Mouse (Mus musculus): ENCODE measurements around the gene Zmym2.
A peak's percentile ranks its signal among the peaks of the same experiment; 100 is the strongest.
"Not testable (repeated sequence)": the region's sequence is repeated elsewhere in the genome, so short reads cannot be mapped to it uniquely, and the experiment has no call there.

The Zmym2 gene

GRCm38 (mm10) chr14:56886594-56887513 is at the start of gene Zmym2:
Gene Zmym2, plus strand, starts transcription at chr14:56886653.
- peak; percentile 67 for DNase-seq

DNA sequence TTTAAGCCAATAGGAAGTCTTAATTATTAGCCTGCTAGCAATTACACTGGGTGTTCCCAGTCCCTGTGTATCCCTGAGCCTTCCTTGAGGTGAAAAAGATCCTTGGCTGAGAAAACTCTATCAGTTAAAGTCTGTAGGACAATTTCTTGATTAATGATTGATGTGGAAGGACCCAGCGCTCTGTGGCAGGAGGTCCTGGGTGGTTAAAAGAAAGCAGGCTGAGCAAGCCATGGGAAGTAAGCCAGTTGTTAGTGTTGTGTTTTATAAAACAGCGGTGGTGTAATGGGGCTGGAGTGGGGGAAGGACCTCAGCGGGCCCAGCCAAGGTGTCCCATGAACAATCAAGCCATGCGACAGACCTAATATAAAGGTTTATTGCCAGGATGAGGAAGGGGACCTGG is 42.4 kb upstream of the Zmym2 start:
- DNase-seq, result no peak

DNA sequence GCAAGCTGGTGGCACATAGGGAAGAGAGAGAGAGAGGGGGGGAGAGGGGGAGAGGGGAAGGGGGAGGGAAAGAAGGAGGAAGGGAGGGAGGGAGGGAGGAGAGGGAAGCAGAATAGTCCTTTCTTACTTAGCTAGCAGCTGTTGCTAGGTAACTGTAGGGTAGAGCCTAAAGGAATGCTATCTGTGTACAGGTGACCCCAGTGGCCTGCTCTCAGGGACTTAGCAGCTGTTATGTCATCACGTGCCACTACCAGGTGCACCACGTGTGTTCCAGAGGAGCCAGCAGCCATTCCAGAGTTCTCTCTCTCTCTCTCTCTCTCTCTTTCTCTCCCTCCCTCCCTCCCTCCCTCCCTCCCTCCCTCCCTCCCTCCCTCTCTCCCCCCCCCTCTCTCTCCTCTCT is 41.9 kb upstream of the Zmym2 start:
- DNase-seq, result no peak

- DNase-seq, result no peak
These were observed 38.1 kb upstream of the Zmym2 start for GRCm38 (mm10) chr14:56848322-56848721.

DNA sequence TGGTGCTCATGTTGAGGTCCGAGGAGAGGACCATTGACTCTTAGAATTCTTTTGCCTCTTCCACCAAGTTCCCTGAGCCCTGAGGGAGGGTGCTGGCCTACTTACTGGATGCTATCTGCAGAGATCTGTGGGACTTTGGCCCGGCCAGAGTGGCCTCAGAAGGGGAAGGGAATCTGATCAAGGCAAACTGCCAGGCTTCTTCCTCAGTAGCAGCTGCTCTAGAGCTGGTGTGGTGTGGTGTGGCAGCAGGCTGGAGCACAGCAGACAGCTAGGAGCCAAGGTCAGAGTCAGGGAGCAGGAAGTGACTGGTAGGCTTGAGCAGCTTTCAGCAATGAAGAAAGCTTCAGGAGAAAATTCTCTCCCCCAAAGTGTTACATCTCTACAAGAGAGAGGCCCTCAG is 36.8 kb upstream of the Zmym2 start:
- no peak for DNase-seq

GRCm38 (mm10) chr14:56864041-56864440 is 22.4 kb upstream of the Zmym2 start:
- no peak for DNase-seq

- DNase-seq, result no peak
These were observed 21.8 kb upstream of the Zmym2 start for GRCm38 (mm10) chr14:56864641-56865040.

DNA sequence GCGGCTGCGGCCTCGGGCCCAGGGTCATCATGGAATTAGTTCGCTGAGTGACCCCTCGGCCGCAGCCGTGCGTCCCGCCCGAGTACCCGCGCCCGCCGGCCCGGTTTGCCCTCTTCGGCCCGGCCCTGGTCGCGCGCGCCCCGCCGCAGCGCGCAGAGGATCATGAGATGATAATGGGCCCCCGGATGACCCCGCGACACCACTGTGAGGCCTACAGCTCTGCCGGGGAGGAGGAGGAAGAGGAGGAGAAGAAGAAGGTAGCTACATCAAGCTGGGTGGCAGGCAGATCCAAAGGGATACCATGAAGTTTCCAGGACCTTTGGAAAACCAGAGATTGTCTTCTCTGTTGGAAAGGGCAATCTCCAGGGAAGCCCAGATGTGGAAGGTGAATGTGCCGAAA is 21.3 kb upstream of the Zmym2 start:
- DNase-seq, result not testable (repeated sequence)

GRCm38 (mm10) chr14:56873525-56873924 is 12.9 kb upstream of the Zmym2 start:
- no peak for DNase-seq

DNA sequence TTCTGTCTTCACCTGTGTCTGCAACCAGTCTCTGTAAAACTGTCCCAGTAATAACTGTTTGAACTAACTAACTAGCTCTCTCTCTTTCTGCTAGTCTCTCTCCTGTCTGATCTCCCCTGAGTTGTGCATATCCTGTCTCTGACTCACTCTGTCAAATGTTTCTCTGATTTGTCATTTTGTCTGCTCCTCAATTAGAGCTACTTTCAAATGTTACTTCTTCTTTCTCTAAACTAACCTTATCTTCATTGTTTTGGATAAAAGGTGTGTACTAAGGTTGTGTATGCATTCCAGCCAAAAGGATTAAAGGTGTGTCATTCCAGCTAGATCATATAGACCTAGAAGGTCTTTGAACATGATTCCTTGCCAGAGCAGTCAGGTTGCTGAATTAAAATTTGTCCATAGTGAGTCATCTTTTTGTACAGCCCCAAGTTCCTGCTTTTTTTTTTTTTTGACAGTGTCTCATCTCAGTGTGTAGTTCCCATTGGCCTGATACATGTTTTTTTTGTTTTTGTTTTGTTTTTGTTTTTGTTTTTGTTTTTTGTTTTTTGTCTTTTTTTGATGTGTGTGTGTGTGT is 10.8 kb upstream of the Zmym2 start:
- DNase-seq, result no peak

GRCm38 (mm10) chr14:56881271-56881670 is 5.2 kb upstream of the Zmym2 start:
- no peak for DNase-seq

DNA sequence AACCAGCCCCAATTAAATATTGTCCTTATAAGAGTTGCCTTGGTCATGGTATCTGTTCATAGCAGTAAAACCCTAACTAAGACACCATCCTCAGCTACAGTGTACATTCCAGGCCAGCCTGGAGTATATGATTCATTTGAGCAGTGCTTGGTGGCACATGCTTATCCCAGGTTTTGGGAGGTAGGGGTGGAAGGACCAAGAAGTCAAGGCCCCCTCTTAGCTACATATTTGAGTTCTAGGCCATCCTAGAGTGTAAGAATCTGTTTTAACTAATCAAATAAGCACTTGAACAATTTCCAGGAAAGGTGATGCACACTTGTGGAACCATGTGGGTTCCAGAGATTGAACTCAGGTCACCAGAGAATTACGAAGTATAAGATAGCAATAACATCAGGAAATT is 3.0 kb upstream of the Zmym2 start:
- no peak for DNase-seq

DNA sequence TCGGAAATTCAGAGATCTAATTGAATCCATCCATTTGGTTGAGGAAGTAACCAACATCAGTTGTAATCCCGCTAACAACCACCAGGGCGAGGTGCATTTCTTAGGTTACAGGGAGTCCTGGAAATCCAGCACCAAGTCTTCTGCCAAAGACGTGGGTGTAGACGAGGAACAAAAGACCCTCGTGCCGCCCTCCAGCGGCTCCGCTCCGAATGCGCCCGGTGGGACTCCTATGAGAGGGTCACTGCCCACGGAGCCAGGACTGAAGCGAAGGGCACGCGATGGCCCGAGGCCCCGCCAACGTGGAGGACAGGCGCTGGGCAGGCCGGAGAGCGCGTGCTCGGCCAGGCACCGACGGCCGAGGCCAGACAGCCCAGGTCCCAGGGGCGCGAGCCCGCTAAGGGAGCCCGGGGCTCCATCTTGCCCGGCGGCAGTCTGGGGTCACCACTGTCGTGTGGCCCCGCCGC is 1.1 kb upstream of the Zmym2 start:
- peak; percentile 76 for DNase-seq

DNA sequence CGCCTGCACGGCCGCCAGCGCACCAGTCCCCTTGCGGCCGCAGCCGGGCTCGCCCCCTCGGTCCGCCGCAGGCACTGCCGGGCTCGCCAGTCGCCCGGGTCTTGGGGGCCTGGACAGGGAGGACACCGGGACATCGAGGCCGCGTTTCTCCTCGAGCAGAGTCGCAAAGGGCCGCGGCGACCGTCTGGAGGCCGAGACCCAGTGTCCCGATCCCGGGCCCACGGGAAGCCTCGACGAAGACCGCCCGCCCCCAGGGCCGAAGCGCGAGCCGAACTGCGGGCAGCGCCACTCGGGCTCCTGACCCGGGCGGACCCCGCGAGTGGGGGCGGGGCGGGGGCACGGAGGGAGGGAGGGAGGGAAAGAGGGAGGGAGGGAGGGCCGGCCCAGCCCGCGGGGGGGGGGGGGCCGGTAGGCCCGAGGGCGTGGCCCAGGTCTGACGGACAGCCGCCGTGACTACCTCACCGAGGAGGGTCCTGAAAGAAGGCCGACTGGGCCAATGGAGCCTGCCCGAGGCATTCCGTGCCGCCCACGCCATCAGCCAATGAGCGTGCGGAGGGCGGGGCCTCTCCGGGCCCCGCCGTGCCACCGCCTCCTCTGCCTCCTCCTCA is 363 bp upstream of the Zmym2 start:
- peak; percentile 75 for DNase-seq

- no peak for DNase-seq
These were observed 1.0 kb downstream of the Zmym2 start for GRCm38 (mm10) chr14:56887514-56887880.

DNA sequence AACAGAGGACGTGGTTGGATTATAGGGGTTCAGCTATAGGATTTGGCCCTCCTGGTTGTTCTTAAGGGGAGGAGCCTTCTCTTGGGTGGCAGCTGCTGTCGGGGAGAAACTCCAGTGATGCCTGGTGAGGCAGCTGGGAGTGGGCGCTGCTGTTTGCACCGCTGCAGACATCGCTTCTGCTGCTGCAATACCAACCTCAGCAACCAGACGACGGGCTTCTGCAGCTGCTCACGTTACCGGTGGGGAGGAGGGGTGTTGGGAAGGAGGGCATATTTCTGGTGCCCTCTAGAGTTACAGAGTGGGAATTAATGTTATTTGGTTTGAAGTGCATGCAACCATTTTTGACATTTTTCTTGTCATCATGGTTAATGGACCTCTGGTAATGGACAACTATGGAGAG is 1.4 kb downstream of the Zmym2 start:
- peak; percentile 71 for DNase-seq

DNA sequence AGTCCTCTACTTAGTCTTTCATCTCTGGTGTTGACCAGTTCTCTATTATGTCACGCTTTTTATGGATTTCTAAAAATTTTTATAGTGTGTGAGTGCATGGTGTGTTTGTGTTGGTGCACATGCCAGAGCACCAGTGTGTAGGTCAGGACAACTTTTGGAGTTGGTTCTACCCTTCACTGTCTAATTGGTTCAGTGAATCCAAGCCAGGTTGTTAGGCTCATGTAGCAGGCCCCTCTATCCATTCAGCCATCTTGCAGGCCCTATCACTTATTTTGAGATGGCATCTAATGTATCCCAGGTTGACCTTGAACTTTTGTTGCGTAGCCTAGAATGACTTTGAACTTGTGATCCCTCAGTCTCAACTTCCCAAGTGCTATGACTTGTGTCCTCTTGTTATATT is 2.0 kb downstream of the Zmym2 start:
- no peak for DNase-seq

GRCm38 (mm10) chr14:56894417-56894816 is 8.0 kb downstream of the Zmym2 start:
- DNase-seq, result no peak

- no peak for DNase-seq
These were observed 10.1 kb downstream of the Zmym2 start for GRCm38 (mm10) chr14:56896521-56896920.

GRCm38 (mm10) chr14:56897475-56897874 is 11.0 kb downstream of the Zmym2 start:
- no peak for DNase-seq

GRCm38 (mm10) chr14:56899656-56900055 is 13.2 kb downstream of the Zmym2 start:
- no peak for DNase-seq

DNA sequence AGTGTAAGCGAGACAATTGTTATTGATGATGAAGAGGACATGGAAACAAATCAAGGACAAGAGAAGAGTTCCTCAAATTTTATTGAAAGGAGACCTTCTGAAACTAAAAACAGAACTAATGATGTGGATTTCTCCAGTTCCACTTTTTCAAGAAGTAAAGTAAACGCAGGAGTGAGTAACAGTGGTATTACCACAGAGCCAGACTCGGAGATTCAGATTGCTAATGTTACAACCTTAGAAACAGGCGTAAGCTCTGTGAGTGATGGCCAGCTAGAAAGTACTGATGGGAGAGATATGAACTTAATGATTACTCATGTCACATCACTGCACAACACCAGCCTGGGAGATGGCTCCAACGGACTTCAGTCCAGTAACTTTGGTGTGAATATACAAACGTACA is 16.6 kb downstream of the Zmym2 start:
- DNase-seq, result no peak

GRCm38 (mm10) chr14:56905696-56906095 is 19.2 kb downstream of the Zmym2 start:
- no peak for DNase-seq

GRCm38 (mm10) chr14:56918532-56918931 is 32.1 kb downstream of the Zmym2 start:
- no peak for DNase-seq

All from right cerebral cortex, postnatal 14 days (tissue).